Mouse (Mus musculus) olfactory bulb, adult 2 months (tissue): ENCODE results near the gene Syt8. TPM values are rescaled to one million over a fixed set of nuclear protein-coding genes. Genes with fewer than 3 reads are reported as not detected.

Source experiments
- H3K27ac ChIP-seq: fragments of 200-500 bp; 2 replicates; pipeline ENCODE4 v1.5.1; 2012; ENCODE audit warnings: low read depth, low read length; ENCODE audit not compliant: insufficient read depth
- H3K4me1 ChIP-seq: fragments of 200-500 bp; 2 replicates; pipeline ENCODE4 v1.6.1; 2012; ENCODE audit warnings: low read length; ENCODE audit not compliant: control insufficient read depth, insufficient read depth
- H3K4me3 ChIP-seq: fragments of 200-500 bp; 2 replicates; pipeline ENCODE4 v1.5.1; 2012; ENCODE audit warnings: mild to moderate bottlenecking, low read depth, low read length, moderate library complexity; ENCODE audit not compliant: insufficient read depth
- CTCF ChIP-seq: fragments of 200-500 bp; IDR thresholded peaks from 2 replicates; pipeline ENCODE4 v1.5.1; 2012; ENCODE audit warnings: low read depth, mild to moderate bottlenecking, low read length, moderate library complexity; ENCODE audit not compliant: insufficient read depth
- POLR2A ChIP-seq: fragments of 200-500 bp; IDR thresholded peaks from 2 replicates; pipeline ENCODE4 v1.6.1; 2012; ENCODE audit warnings: mild to moderate bottlenecking, low read depth, low read length, moderate library complexity; ENCODE audit not compliant: insufficient read depth
- WGBS: fragments of 180-500 bp; shearing (Covaris S2); methylation state at CpG from one replicate; pipeline ENCODE4 v1.1.7; 2018; 5-methylcytosine and 5-hydroxymethylcytosine counted together
- polyA plus RNA-seq: library from polyadenylated mRNA; stranded (reverse); fragments of >200 nt; gene quantifications from 2 replicates; pipeline ENCODE4 v1.2.4, GENCODE M21; 2012; ENCODE audit warnings: low replicate concordance; ENCODE audit not compliant: missing spikeins, insufficient read depth, insufficient read length

Gene Syt8
- polyA plus RNA-seq, 1 experiment, result not detected

GRCm38 (mm10) chr7:142391609-142392008 is 43.0 kb upstream of the Syt8 start:
- Histone ChIP-seq H3K4me1 (peaks cover 9% of the 10 kb centered on the region), H3K27ac (no peak overlapping the region), H3K4me3 (no peak overlapping the region)
- WGBS, result 59% methylated on average over 4 of the region's 4 CpGs
- no peak for TF ChIP-seq POLR2A
- TF ChIP-seq CTCF, result no peak

DNA sequence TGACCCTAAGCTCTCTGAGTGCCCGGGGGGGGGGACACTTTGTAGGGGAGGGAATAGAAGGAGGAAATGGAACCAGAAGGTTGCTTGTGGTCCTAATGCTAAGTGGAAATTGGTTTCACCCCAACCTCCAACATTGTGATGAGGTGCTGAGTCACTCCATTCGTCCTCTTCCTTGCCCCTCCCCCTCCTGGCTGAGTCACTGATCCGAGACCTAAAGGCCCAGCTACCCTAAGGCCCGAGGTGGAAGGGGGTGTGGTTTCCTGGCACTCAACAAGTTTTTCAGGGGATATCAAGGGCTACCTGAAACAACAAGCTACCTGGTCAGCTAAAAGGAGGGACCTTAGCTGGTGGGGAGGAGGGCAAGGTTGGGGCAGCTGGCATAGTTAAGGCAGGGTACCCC is 41.5 kb upstream of the Syt8 start:
- Histone ChIP-seq H3K4me1 (peaks cover 4% of the 10 kb centered on the region; the same call in 1 of the 2 replicates), H3K4me3 (no peak overlapping the region), H3K27ac (no peak overlapping the region)
- TF ChIP-seq CTCF, result no peak
- TF ChIP-seq POLR2A, result no peak
- 23% methylated on average over 4 of the region's 4 CpGs for WGBS

DNA sequence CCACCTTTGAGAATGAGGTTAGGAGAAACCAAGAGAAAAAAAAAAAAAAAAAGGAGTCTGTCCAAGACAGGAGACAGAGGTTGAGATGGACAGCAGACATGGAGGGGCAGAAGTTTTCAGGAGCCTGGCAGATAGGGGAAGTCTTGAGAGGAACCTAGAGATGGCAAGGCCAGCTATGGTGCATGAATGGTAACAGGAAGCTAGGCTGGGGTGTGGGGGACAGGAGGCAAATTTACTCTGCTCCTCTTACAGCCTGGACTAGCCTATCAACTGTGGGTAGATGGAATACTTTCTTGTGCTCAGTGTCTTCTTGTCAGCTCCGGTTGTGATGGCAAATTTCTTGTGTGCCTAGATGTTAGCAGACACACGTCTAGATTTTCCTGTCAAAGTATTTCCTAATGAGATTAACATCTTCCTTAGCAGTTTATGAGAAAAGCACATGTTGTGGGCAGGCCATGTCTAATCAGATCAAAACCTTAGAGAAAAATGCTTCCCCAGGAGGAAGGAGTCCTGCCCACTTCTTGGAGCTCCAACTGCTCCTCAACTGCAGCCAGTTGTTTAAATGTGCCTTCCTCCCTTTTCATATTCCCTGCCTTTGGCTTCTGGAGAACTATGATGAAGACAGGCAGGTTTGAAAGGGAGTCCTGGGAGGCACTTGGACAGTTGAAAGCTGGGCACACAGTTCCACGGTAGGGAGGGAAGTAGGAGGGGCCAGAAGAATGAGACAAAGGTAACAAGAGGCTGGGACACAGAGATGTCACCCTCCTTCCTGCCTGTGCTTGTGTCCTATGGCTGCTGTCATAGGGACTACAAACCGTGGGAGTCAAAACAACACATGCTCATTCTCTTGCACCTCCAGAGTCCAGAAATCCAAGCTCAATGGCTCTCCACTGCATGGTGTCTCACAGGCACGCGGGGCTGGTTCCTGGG is 40.1 kb upstream of the Syt8 start:
- 72% methylated on average over 6 of the region's 6 CpGs for WGBS
- no peak overlapping the region for H3K27ac ChIP-seq
- H3K4me1 ChIP-seq, result peaks cover 4% of the 10 kb centered on the region; the same call in 1 of the 2 replicates
- no peak for TF ChIP-seq POLR2A
- no peak for TF ChIP-seq CTCF
- H3K4me3 ChIP-seq, result no peak overlapping the region

GRCm38 (mm10) chr7:142395472-142395871 is 39.2 kb upstream of the Syt8 start:
- H3K4me1 ChIP-seq, result peaks cover 4% of the 10 kb centered on the region; the same call in 1 of the 2 replicates
- 88% methylated on average over 4 of the region's 4 CpGs for WGBS

GRCm38 (mm10) chr7:142396611-142397010 is 38.0 kb upstream of the Syt8 start:
- WGBS, result 93% methylated on average over 1 of the region's 1 CpGs
- TF ChIP-seq CTCF (no peak), POLR2A (no peak)
- no peak overlapping the region for H3K4me3 ChIP-seq
- H3K27ac ChIP-seq, result no peak overlapping the region
- H3K4me1 ChIP-seq, result peaks cover 8% of the 10 kb centered on the region; the same call in 1 of the 2 replicates

More at GRCm38 (mm10) chr7:142395472-142395871, 39.2 kb upstream of the Syt8 start:
- TF ChIP-seq POLR2A (no peak), CTCF (no peak)
- no peak overlapping the region for H3K4me3 ChIP-seq
- H3K27ac ChIP-seq, result no peak overlapping the region

GRCm38 (mm10) chr7:142398052-142398451 is 36.6 kb upstream of the Syt8 start:
- WGBS, result 92% methylated on average over 2 of the region's 2 CpGs
- peaks cover 7% of the 10 kb centered on the region; the same call in 1 of the 2 replicates for H3K4me1 ChIP-seq
- TF ChIP-seq CTCF (no peak), POLR2A (no peak)
- no peak overlapping the region for H3K4me3 ChIP-seq
- no peak overlapping the region for H3K27ac ChIP-seq

DNA sequence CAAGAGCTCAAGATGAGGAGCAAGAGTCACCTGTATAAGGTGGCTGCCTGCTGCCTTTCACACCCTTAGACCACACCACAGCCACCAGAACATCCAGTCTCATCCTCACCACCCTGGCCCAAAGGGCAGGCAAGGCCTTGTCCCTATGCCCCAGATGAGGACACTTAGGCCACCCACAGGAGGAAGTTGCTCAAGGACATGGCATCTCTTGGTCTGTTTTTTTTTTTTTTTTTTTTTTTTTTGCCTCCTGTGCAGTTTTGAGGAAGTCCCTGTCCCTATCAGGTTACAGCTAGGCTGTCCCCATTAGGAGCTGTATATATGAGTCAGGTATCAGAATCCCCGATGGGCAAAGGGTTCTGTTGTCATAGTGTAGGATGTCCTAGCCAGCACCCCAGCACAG is 35.4 kb upstream of the Syt8 start:
- TF ChIP-seq CTCF (no peak), POLR2A (no peak)
- H3K4me3 ChIP-seq, result no peak overlapping the region
- 90% methylated on average over 1 of the region's 1 CpGs for WGBS
- no peak overlapping the region for H3K27ac ChIP-seq
- peaks cover 4% of the 10 kb centered on the region; the same call in 1 of the 2 replicates for H3K4me1 ChIP-seq

GRCm38 (mm10) chr7:142400112-142400749 is 34.4 kb upstream of the Syt8 start:
- whole genome bisulfite sequencing, result 69% methylated on average over 7 of the region's 7 CpGs
- TF ChIP-seq POLR2A (no peak), CTCF (no peak)
- peaks cover 4% of the 10 kb centered on the region; the same call in 1 of the 2 replicates for H3K4me1 ChIP-seq
- no peak overlapping the region for H3K4me3 ChIP-seq
- H3K27ac ChIP-seq, result no peak overlapping the region

GRCm38 (mm10) chr7:142400750-142401142 is 33.9 kb upstream of the Syt8 start:
- WGBS, result 40% methylated on average over 7 of the region's 7 CpGs

More at GRCm38 (mm10) chr7:142400750-142401142, 33.9 kb upstream of the Syt8 start:
- TF ChIP-seq POLR2A (no peak), CTCF (no peak)
- Histone ChIP-seq H3K4me1 (peaks cover 4% of the 10 kb centered on the region; the same call in 1 of the 2 replicates), H3K4me3 (no peak overlapping the region), H3K27ac (no peak overlapping the region)
